Mouse (Mus musculus): ENCODE measurements around the gene Tex14. TPM values are rescaled to one million over a fixed set of nuclear protein-coding genes. Genes with fewer than 3 reads are reported as not detected.
A peak's percentile ranks its signal among the peaks of the same experiment; 100 is the strongest.
"Not testable (repeated sequence)": the region's sequence is repeated elsewhere in the genome, so short reads cannot be mapped to it uniquely, and the experiment has no call there.

The Tex14 gene
- polyA plus RNA-seq, 1 experiment: 1.1 TPM

- TF ChIP-seq CTCF (IDR thresholded peaks at IDR 0.05; ENCODE audit: borderline replicate concordance, extremely low read depth, insufficient read depth, insufficient read length): no peak
- TF ChIP-seq POLR2A (IDR thresholded peaks at IDR 0.05; ENCODE audit: borderline replicate concordance, extremely low read depth, insufficient read depth, insufficient read length, poor library complexity, severe bottlenecking): no peak
- no peak for DNase-seq (ENCODE audit: low read depth)
Observed at GRCm38 (mm10) chr11:87454035-87454690, 49.3 kb downstream of the Tex14 start.

GRCm38 (mm10) chr11:87455573-87455972 lies 50.7 kb downstream of the Tex14 start:
- no peak for DNase-seq (ENCODE audit: low read depth)
- TF ChIP-seq POLR2A (IDR thresholded peaks at IDR 0.05; ENCODE audit: borderline replicate concordance, extremely low read depth, insufficient read depth, insufficient read length, poor library complexity, severe bottlenecking) (no peak), CTCF (IDR thresholded peaks at IDR 0.05; ENCODE audit: borderline replicate concordance, extremely low read depth, insufficient read depth, insufficient read length) (no peak)

- DNase-seq (ENCODE audit: low read depth): no peak
- TF ChIP-seq POLR2A (IDR thresholded peaks at IDR 0.05; ENCODE audit: borderline replicate concordance, extremely low read depth, insufficient read depth, insufficient read length, poor library complexity, severe bottlenecking) (no peak), CTCF (IDR thresholded peaks at IDR 0.05; ENCODE audit: borderline replicate concordance, extremely low read depth, insufficient read depth, insufficient read length) (no peak)
Observed at GRCm38 (mm10) chr11:87455984-87456383, 51.1 kb downstream of the Tex14 start.

- no peak for DNase-seq (ENCODE audit: low read depth)
- no peak for TF ChIP-seq CTCF (IDR thresholded peaks at IDR 0.05; ENCODE audit: borderline replicate concordance, extremely low read depth, insufficient read depth, insufficient read length)
- no peak for TF ChIP-seq POLR2A (IDR thresholded peaks at IDR 0.05; ENCODE audit: borderline replicate concordance, extremely low read depth, insufficient read depth, insufficient read length, poor library complexity, severe bottlenecking)
Observed at GRCm38 (mm10) chr11:87460566-87460965, 55.7 kb downstream of the Tex14 start.

- DNase-seq (ENCODE audit: low read depth): peak; percentile 90
Observed at GRCm38 (mm10) chr11:87461780-87462460, 57.1 kb downstream of the Tex14 start.

- DNase-seq (ENCODE audit: low read depth): peak; percentile 89
- TF ChIP-seq POLR2A (IDR thresholded peaks at IDR 0.05; ENCODE audit: borderline replicate concordance, extremely low read depth, insufficient read depth, insufficient read length, poor library complexity, severe bottlenecking): no peak
- TF ChIP-seq CTCF (IDR thresholded peaks at IDR 0.05; ENCODE audit: borderline replicate concordance, extremely low read depth, insufficient read depth, insufficient read length): no peak
Observed at GRCm38 (mm10) chr11:87462461-87463242, 57.8 kb downstream of the Tex14 start.

- TF ChIP-seq POLR2A (IDR thresholded peaks at IDR 0.05; ENCODE audit: borderline replicate concordance, extremely low read depth, insufficient read depth, insufficient read length, poor library complexity, severe bottlenecking): no peak
- no peak for TF ChIP-seq CTCF (IDR thresholded peaks at IDR 0.05; ENCODE audit: borderline replicate concordance, extremely low read depth, insufficient read depth, insufficient read length)
- no peak for DNase-seq (ENCODE audit: low read depth)
Observed at GRCm38 (mm10) chr11:87463243-87463540, 58.3 kb downstream of the Tex14 start.

- not testable (repeated sequence) for DNase-seq (ENCODE audit: low read depth)
Observed at GRCm38 (mm10) chr11:87463792-87464430, 59.0 kb downstream of the Tex14 start.

GRCm38 (mm10) chr11:87465990-87466593 lies 61.2 kb downstream of the Tex14 start:
- no peak for DNase-seq (ENCODE audit: low read depth)
- TF ChIP-seq CTCF (IDR thresholded peaks at IDR 0.05; ENCODE audit: borderline replicate concordance, extremely low read depth, insufficient read depth, insufficient read length) (no peak), POLR2A (IDR thresholded peaks at IDR 0.05; ENCODE audit: borderline replicate concordance, extremely low read depth, insufficient read depth, insufficient read length, poor library complexity, severe bottlenecking) (no peak)

GRCm38 (mm10) chr11:87467491-87468277 lies 62.8 kb downstream of the Tex14 start:
- TF ChIP-seq POLR2A (IDR thresholded peaks at IDR 0.05; ENCODE audit: borderline replicate concordance, extremely low read depth, insufficient read depth, insufficient read length, poor library complexity, severe bottlenecking) (no peak), CTCF (IDR thresholded peaks at IDR 0.05; ENCODE audit: borderline replicate concordance, extremely low read depth, insufficient read depth, insufficient read length) (no peak)
- DNase-seq (ENCODE audit: low read depth): no peak

GRCm38 (mm10) chr11:87468278-87468655 lies 63.4 kb downstream of the Tex14 start:
- no peak for DNase-seq (ENCODE audit: low read depth)
- no peak for TF ChIP-seq CTCF (IDR thresholded peaks at IDR 0.05; ENCODE audit: borderline replicate concordance, extremely low read depth, insufficient read depth, insufficient read length)
- TF ChIP-seq POLR2A (IDR thresholded peaks at IDR 0.05; ENCODE audit: borderline replicate concordance, extremely low read depth, insufficient read depth, insufficient read length, poor library complexity, severe bottlenecking): no peak
